ENCODE assay signal across 31 mouse cellular contexts in the genomic region with DNA sequence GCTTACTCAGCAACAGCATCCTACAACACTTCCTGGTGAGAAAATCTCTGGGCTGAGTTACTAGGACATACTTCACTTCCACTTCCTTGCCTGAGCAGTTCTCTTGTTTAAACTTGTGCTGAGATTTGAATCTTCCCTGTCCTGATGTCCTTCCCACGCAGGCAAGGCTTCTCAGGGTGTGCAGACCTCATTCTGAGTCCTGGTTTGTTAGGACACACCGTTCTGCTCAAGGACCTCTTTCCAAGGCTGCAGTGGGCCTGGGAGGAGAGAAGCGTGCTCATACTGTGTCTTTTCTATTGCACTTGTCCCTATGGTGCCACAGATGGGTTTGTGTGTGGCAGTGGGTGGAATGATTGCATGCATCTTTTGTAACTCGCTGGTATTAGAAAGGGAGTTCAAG. TPM values are rescaled to one million over a fixed set of nuclear protein-coding genes. Genes with fewer than 3 reads are reported as not detected.
DNase-seq lines count a peak whose midpoint lies in the region; ATAC-seq and TF ChIP-seq lines count a peak whose summit lies in the region.
"Had no signal": no experiment of that assay in that cellular context is flagged by ENCODE, and none has a peak within 500 bp of the region (broad histone marks: within the 10 kb centered on the region; RNA-seq: fewer than 3 reads in every experiment).

No protein-coding gene starts in this region.

- no peak for ATAC-seq in liver, embryonic 15.5 days (ENCODE audit: insufficient read depth)
- no peak for ATAC-seq in midbrain, embryonic 15.5 days (replicated peaks)
- ATAC-seq in midbrain, embryonic 14.5 days (ENCODE audit: low FRiP score, low TSS enrichment), result no peak
- no peak for ATAC-seq in stomach, postnatal 0 days (ENCODE audit: low FRiP score, low TSS enrichment)
- ATAC-seq: activated CD4-positive, CD25-positive, alpha-beta regulatory T cell, adult 4 months; forebrain, embryonic 15.5 days; hindbrain, embryonic 16.5 days had no signal

- peaks cover 14% of the 10 kb centered on the region for H3K4me1 ChIP-seq in liver, embryonic 15.5 days (replicated peaks)
- peaks cover 7% of the 10 kb centered on the region; the same call in 1 of the 2 replicates for H3K4me1 ChIP-seq in midbrain, embryonic 15.5 days
- H3K4me1 ChIP-seq in midbrain, embryonic 14.5 days (ENCODE audit: control insufficient read depth, insufficient read depth, low read length), result peaks cover 7% of the 10 kb centered on the region; the same call in 1 of the 2 replicates
- H3K4me1 ChIP-seq in stomach, postnatal 0 days (replicated peaks; ENCODE audit: control insufficient read depth, insufficient read depth), result no peaks in the 10 kb centered on the region
- H3K4me1 ChIP-seq: forebrain, embryonic 15.5 days had no signal

- no peak overlapping the region for H3K4me2 ChIP-seq in liver, embryonic 15.5 days
- no peak overlapping the region for H3K4me2 ChIP-seq in midbrain, embryonic 15.5 days
- H3K4me2 ChIP-seq in midbrain, embryonic 14.5 days (ENCODE audit: low read length), result no peak overlapping the region
- no peak overlapping the region for H3K4me2 ChIP-seq in stomach, postnatal 0 days (replicated peaks; ENCODE audit: low read depth)
- H3K4me2 ChIP-seq: embryonic facial prominence, embryonic 12.5 days; embryonic facial prominence, embryonic 15.5 days; forebrain, embryonic 15.5 days; heart, embryonic 13.5 days; hindbrain, embryonic 13.5 days had no signal

- no peak overlapping the region for H3K4me3 ChIP-seq in liver, embryonic 15.5 days (replicated peaks)
- H3K4me3 ChIP-seq in midbrain, embryonic 15.5 days, result no peak overlapping the region
- H3K4me3 ChIP-seq in midbrain, embryonic 14.5 days (replicated peaks; ENCODE audit: low read depth, low read length), result no peak overlapping the region
- H3K4me3 ChIP-seq in stomach, postnatal 0 days (ENCODE audit: low read depth, low read length), result no peak overlapping the region
- H3K4me3 ChIP-seq: embryonic facial prominence, embryonic 12.5 days; embryonic facial prominence, embryonic 15.5 days; forebrain, embryonic 15.5 days; heart, embryonic 10.5 days; heart, embryonic 13.5 days; hindbrain, embryonic 13.5 days had no signal

- TF ChIP-seq EP300 in stomach, postnatal 0 days (optimal IDR thresholded peaks at IDR 0.05), result no peak

- H3K27ac ChIP-seq in liver, embryonic 15.5 days (replicated peaks), result 0 out of 2 replicates have a peak overlapping the region, but pooled peaks have one; percentile 10
- 0 out of 2 replicates have a peak overlapping the region, but pooled peaks have one; percentile 1 for H3K27ac ChIP-seq in midbrain, embryonic 15.5 days
- no peak overlapping the region for H3K27ac ChIP-seq in midbrain, embryonic 14.5 days (replicated peaks; ENCODE audit: low read depth, low read length)
- peak overlapping the region; percentile 30; the same call in 1 of the 2 replicates for H3K27ac ChIP-seq in stomach, postnatal 0 days (replicated peaks)
- H3K27ac ChIP-seq: embryonic facial prominence, embryonic 12.5 days; embryonic facial prominence, embryonic 15.5 days; forebrain, embryonic 15.5 days; heart, embryonic 10.5 days; heart, embryonic 13.5 days; hindbrain, embryonic 13.5 days had no signal

- no peaks in the 10 kb centered on the region for H3K27me3 ChIP-seq in liver, embryonic 15.5 days
- H3K27me3 ChIP-seq in midbrain, embryonic 15.5 days (replicated peaks), result no peaks in the 10 kb centered on the region
- no peaks in the 10 kb centered on the region for H3K27me3 ChIP-seq in midbrain, embryonic 14.5 days (ENCODE audit: control insufficient read depth, insufficient read depth, low read length)
- H3K27me3 ChIP-seq in stomach, postnatal 0 days (ENCODE audit: control insufficient read depth, insufficient read depth, low read length), result no peaks in the 10 kb centered on the region
- H3K27me3 ChIP-seq: embryonic facial prominence, embryonic 12.5 days; embryonic facial prominence, embryonic 15.5 days; forebrain, embryonic 15.5 days; heart, embryonic 13.5 days; hindbrain, embryonic 13.5 days had no signal

- no peak for TF ChIP-seq CTCF in stomach, postnatal 0 days (IDR thresholded peaks at IDR 0.05; ENCODE audit: low read depth)

- H3K9ac ChIP-seq in liver, embryonic 15.5 days, result no peak overlapping the region
- H3K9ac ChIP-seq in midbrain, embryonic 15.5 days, result no peak overlapping the region
- H3K9ac ChIP-seq in midbrain, embryonic 14.5 days (replicated peaks; ENCODE audit: low read length), result no peak overlapping the region
- no peak overlapping the region for H3K9ac ChIP-seq in stomach, postnatal 0 days (ENCODE audit: low read length)
- H3K9ac ChIP-seq: embryonic facial prominence, embryonic 12.5 days; embryonic facial prominence, embryonic 15.5 days; forebrain, embryonic 15.5 days; heart, embryonic 13.5 days; hindbrain, embryonic 13.5 days had no signal

- peaks cover 82% of the 10 kb centered on the region for H3K36me3 ChIP-seq in liver, embryonic 15.5 days (replicated peaks)
- H3K36me3 ChIP-seq in midbrain, embryonic 15.5 days (replicated peaks), result peaks cover 62% of the 10 kb centered on the region
- H3K36me3 ChIP-seq in midbrain, embryonic 14.5 days (ENCODE audit: control insufficient read depth, insufficient read depth, low read length), result peaks cover 80% of the 10 kb centered on the region
- peaks cover 27% of the 10 kb centered on the region for H3K36me3 ChIP-seq in stomach, postnatal 0 days (ENCODE audit: control insufficient read depth, insufficient read depth, low read length)

- H3K9me3 ChIP-seq in liver, embryonic 15.5 days (replicated peaks), result no peaks in the 10 kb centered on the region
- H3K9me3 ChIP-seq in midbrain, embryonic 15.5 days, result no peaks in the 10 kb centered on the region
- H3K9me3 ChIP-seq in midbrain, embryonic 14.5 days (ENCODE audit: control insufficient read depth, low read length), result no peaks in the 10 kb centered on the region
- no peaks in the 10 kb centered on the region for H3K9me3 ChIP-seq in stomach, postnatal 0 days (ENCODE audit: control insufficient read depth, low read length)
- H3K9me3 ChIP-seq: embryonic facial prominence, embryonic 12.5 days; embryonic facial prominence, embryonic 15.5 days; forebrain, embryonic 15.5 days; heart, embryonic 10.5 days; heart, embryonic 13.5 days; hindbrain, embryonic 13.5 days had no signal

- 90% methylated on average over 4 of the region's 4 CpGs for WGBS in liver, embryonic 15.5 days (ENCODE audit: insufficient replicate concordance)
- WGBS in midbrain, embryonic 15.5 days, result 91% methylated on average over 4 of the region's 4 CpGs
- WGBS in midbrain, embryonic 14.5 days, result 93% methylated on average over 4 of the region's 4 CpGs
- 74% methylated on average over 4 of the region's 4 CpGs for WGBS in stomach, postnatal 0 days

- peak; percentile 52 to 79 for DNase-seq in adrenal gland, adult (ENCODE audit: inconsistent age in 2 of 2, low spot score in 1 of 2)
- no peak for DNase-seq in adrenal gland, postnatal 10 days
- DNase-seq in liver, result no peak
- no peak for DNase-seq in midbrain, embryonic 14.5 days
- DNase-seq in stomach, postnatal 0 days (ENCODE audit: low spot score), result no peak
- DNase-seq in right cerebral cortex, postnatal 25 days, result no peak
- DNase-seq: adrenal gland, postnatal 14 days; cerebellum, adult 2 months; cerebellum, adult 9-11 months; cerebellum, postnatal 25 days; gastrocnemius, postnatal 25 days; heart, adult 18-20 months had no signal

RNA-seq across cellular contexts. Expression of gene AC129217.1, which starts 3.4 kb away (rescaled TPM):
- not detected for total RNA-seq in adrenal gland, postnatal 10 days (2021)
- not detected in 2 replicates for polyA plus RNA-seq in liver, embryonic 15.5 days (2015; fragmentation: Nextera tagmentation; extraction: Ambion mirVana)
- not detected in 2 replicates for polyA plus RNA-seq in midbrain, embryonic 15.5 days (2015; fragmentation: Nextera tagmentation; extraction: Ambion mirVana)
- not detected in 2 replicates for polyA plus RNA-seq in midbrain, embryonic 14.5 days (2014; fragmentation: Nextera tagmentation; extraction: Ambion mirVana)
- not detected in 2 replicates for polyA plus RNA-seq in stomach, postnatal 0 days (2015; fragmentation: Nextera tagmentation; extraction: Ambion mirVana)
- total RNA-seq: adrenal gland, adult 18-20 months; adrenal gland, postnatal 14 days; adrenal gland, postnatal 4 days; common myeloid progenitor, adult 5-6 weeks; gastrocnemius, postnatal 25 days; heart, adult 18-20 months; heart, postnatal 25 days; hematopoietic stem cell, adult 5-6 weeks had no signal
- polyA plus RNA-seq: activated CD4-positive, CD25-positive, alpha-beta regulatory T cell, adult 4 months; brain, embryonic 14.5 days; cerebellum, adult 2 months; embryonic facial prominence, embryonic 12.5 days; embryonic facial prominence, embryonic 15.5 days; forebrain, embryonic 11.5 days; forebrain, embryonic 15.5 days; heart, embryonic 10.5 days; heart, embryonic 13.5 days; heart, embryonic 16.5 days; hindbrain, embryonic 13.5 days; hindbrain, embryonic 16.5 days had no signal

RNA-seq across cellular contexts. Expression of gene Bscl2, which starts 4.3 kb away (rescaled TPM):
- 100 to 1,000 TPM; 157 to 160 TPM for total RNA-seq in adrenal gland, postnatal 10 days (2021)
- polyA plus RNA-seq in liver, embryonic 15.5 days (2015; fragmentation: Nextera tagmentation; extraction: Ambion mirVana), result 29.8 and 33.1 TPM in 2 replicates
- polyA plus RNA-seq in midbrain, embryonic 15.5 days (2015; fragmentation: Nextera tagmentation; extraction: Ambion mirVana), result 100 and 105 TPM in 2 replicates
- polyA plus RNA-seq in midbrain, embryonic 14.5 days (2014; fragmentation: Nextera tagmentation; extraction: Ambion mirVana), result 78.2 and 98.7 TPM in 2 replicates
- 75.9 and 79.4 TPM in 2 replicates for polyA plus RNA-seq in stomach, postnatal 0 days (2015; fragmentation: Nextera tagmentation; extraction: Ambion mirVana)

RNA-seq across cellular contexts. Expression of gene Gng3, which starts 6.0 kb away (rescaled TPM):
- 1 to 10 TPM; 5.8 to 9.8 TPM for total RNA-seq in adrenal gland, postnatal 10 days (2021)
- 0.43 and 0.50 TPM in 2 replicates for polyA plus RNA-seq in liver, embryonic 15.5 days (2015; fragmentation: Nextera tagmentation; extraction: Ambion mirVana)
- polyA plus RNA-seq in midbrain, embryonic 15.5 days (2015; fragmentation: Nextera tagmentation; extraction: Ambion mirVana), result 479 and 483 TPM in 2 replicates
- polyA plus RNA-seq in midbrain, embryonic 14.5 days (2014; fragmentation: Nextera tagmentation; extraction: Ambion mirVana), result 466 and 598 TPM in 2 replicates
- 7.7 and 8.6 TPM in 2 replicates for polyA plus RNA-seq in stomach, postnatal 0 days (2015; fragmentation: Nextera tagmentation; extraction: Ambion mirVana)
- total RNA-seq: common myeloid progenitor, adult 5-6 weeks; gastrocnemius, adult 8-10 months; gastrocnemius, postnatal 25 days; heart, adult 18-20 months; heart, postnatal 25 days; hematopoietic stem cell, adult 5-6 weeks had no signal

RNA-seq across cellular contexts. Expression of gene Hnrnpul2, which starts 13.2 kb away (rescaled TPM):
- 10 to 100 TPM; 58.0 to 62.7 TPM for total RNA-seq in adrenal gland, postnatal 10 days (2021)
- 2.2 and 2.6 TPM in 2 replicates for polyA plus RNA-seq in liver, embryonic 15.5 days (2015; fragmentation: Nextera tagmentation; extraction: Ambion mirVana)
- polyA plus RNA-seq in midbrain, embryonic 15.5 days (2015; fragmentation: Nextera tagmentation; extraction: Ambion mirVana), result 6.6 and 6.7 TPM in 2 replicates
- polyA plus RNA-seq in midbrain, embryonic 14.5 days (2014; fragmentation: Nextera tagmentation; extraction: Ambion mirVana), result 8.8 and 9.6 TPM in 2 replicates
- polyA plus RNA-seq in stomach, postnatal 0 days (2015; fragmentation: Nextera tagmentation; extraction: Ambion mirVana), result 3.6 and 3.9 TPM in 2 replicates

RNA-seq across cellular contexts. Expression of gene Ttc9c, which starts 13.8 kb away (rescaled TPM):
- total RNA-seq in adrenal gland, postnatal 10 days (2021), result 10 to 100 TPM; 25.7 to 30.7 TPM
- 22.4 and 22.5 TPM in 2 replicates for polyA plus RNA-seq in liver, embryonic 15.5 days (2015; fragmentation: Nextera tagmentation; extraction: Ambion mirVana)
- 59.8 and 60.4 TPM in 2 replicates for polyA plus RNA-seq in midbrain, embryonic 15.5 days (2015; fragmentation: Nextera tagmentation; extraction: Ambion mirVana)
- 37.5 and 55.8 TPM in 2 replicates for polyA plus RNA-seq in midbrain, embryonic 14.5 days (2014; fragmentation: Nextera tagmentation; extraction: Ambion mirVana)
- 20.8 and 23.1 TPM in 2 replicates for polyA plus RNA-seq in stomach, postnatal 0 days (2015; fragmentation: Nextera tagmentation; extraction: Ambion mirVana)

Comparison
In these comparisons a context has a peak if more than half of its experiments do, and no peak if none do; other contexts are left out.
1. DNase-seq: peak in adrenal gland, adult (2 of 2); none in adrenal gland, postnatal 10 days (single experiment), liver (single experiment), midbrain, embryonic 14.5 days (single experiment), stomach, postnatal 0 days (single experiment) and right cerebral cortex, postnatal 25 days (single experiment).
2. RNA of gene Gng3, which starts 6.0 kb away (polyA plus RNA-seq): 479 to 483 TPM in midbrain, embryonic 15.5 days and 466 to 598 TPM in midbrain, embryonic 14.5 days; 7.7 to 8.6 TPM in stomach, postnatal 0 days and 0.43 to 0.50 TPM in liver, embryonic 15.5 days; every median in the first group is over 10 times any median in the second.